Mouse (Mus musculus) ZHBTc4 (cell line): ENCODE data around the gene Slc44a2.
"Not testable (repeated sequence)": the region's sequence is repeated elsewhere in the genome, so short reads cannot be mapped to it uniquely, and the experiment has no call there.

Experiments
- DNase-seq: peaks from one replicate; pipeline ENCODE4 v3.0.0-alpha.2; 2011; ENCODE audit warnings: low read depth, low spot score

The Slc44a2 gene

GRCm38 (mm10) chr9:21320619-21321512 is at the start of gene Slc44a2:
Gene Slc44a2, plus strand, starts transcription at chr9:21320698.
- DNase-seq: peak; percentile 91

- no peak for DNase-seq
Measured at GRCm38 (mm10) chr9:21272391-21272790, 48.1 kb upstream of the Slc44a2 start.

DNA sequence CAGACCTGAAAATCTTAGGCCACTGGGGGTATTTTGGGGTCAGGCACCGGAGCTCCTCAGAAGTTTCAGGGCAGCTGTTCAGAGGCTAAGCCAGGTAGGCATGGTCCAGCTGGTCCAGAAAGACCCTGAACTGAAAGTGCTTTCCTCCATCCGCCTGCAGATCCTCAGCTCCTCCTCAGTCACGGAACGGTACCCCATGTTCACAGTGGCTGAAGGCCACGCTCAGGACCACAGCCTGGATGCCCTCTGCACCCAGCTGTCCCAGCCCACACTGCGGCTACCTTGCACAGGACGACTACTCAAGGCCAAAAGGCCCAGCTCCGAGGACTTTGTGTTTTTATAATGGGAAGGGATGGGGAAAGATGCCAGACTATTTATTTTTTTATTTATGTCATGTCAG is 47.4 kb upstream of the Slc44a2 start:
- DNase-seq: no peak

GRCm38 (mm10) chr9:21273520-21274228 is 46.8 kb upstream of the Slc44a2 start:
- no peak for DNase-seq

DNA sequence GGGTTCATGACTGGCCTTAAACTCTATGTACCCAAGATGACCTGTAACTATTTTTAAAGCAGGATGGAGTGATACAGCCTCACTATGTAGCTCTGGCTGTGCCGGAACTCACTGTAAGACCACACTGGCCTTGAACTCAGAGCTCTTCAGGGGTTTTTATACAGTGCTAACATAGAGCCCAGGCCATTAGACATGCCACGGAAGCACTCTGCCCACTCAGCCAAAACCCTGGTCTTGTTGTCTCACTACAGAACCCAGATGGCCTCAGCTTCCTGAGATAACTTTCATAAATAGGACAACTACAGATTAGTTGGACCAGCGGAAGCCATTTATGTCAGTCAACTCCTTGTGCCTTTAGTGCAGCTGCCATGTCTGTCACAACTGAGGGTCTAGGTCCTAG is 46.2 kb upstream of the Slc44a2 start:
- DNase-seq: no peak

GRCm38 (mm10) chr9:21275013-21275710 is 45.3 kb upstream of the Slc44a2 start:
- no peak for DNase-seq

GRCm38 (mm10) chr9:21275727-21276126 is 44.8 kb upstream of the Slc44a2 start:
- DNase-seq: no peak

GRCm38 (mm10) chr9:21276307-21276706 is 44.2 kb upstream of the Slc44a2 start:
- DNase-seq: no peak

- DNase-seq: no peak
Measured at GRCm38 (mm10) chr9:21277776-21278175, 42.7 kb upstream of the Slc44a2 start.

- DNase-seq: peak; percentile 74
Measured at GRCm38 (mm10) chr9:21283591-21283990, 36.9 kb upstream of the Slc44a2 start.

GRCm38 (mm10) chr9:21283994-21284393 is 36.5 kb upstream of the Slc44a2 start:
- DNase-seq: no peak

GRCm38 (mm10) chr9:21286753-21287152 is 33.7 kb upstream of the Slc44a2 start:
- DNase-seq: no peak

- DNase-seq: peak; percentile 99
Measured at GRCm38 (mm10) chr9:21287571-21288402, 32.7 kb upstream of the Slc44a2 start, which contains the start of gene Kri1. Gene Kri1, minus strand, starts transcription at chr9:21287969.

GRCm38 (mm10) chr9:21288404-21289336 is 31.8 kb upstream of the Slc44a2 start:
- DNase-seq: no peak

DNA sequence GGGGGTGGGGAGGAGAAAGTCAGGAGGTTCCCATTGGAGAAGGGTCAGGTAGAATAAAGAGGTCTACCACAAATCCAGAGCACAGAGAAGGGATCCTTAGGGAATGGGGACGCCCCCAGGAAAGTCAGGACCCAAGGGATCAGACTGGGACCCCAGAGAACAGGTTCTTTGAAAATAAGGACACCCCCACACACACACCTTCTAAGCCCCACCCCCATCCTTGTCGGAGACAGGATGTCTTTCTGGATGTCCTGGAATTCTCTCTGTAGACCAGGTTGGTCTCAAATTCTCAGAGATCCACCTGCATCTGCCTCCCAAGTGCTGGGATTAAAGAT is 31.2 kb upstream of the Slc44a2 start:
- no peak for DNase-seq

DNA sequence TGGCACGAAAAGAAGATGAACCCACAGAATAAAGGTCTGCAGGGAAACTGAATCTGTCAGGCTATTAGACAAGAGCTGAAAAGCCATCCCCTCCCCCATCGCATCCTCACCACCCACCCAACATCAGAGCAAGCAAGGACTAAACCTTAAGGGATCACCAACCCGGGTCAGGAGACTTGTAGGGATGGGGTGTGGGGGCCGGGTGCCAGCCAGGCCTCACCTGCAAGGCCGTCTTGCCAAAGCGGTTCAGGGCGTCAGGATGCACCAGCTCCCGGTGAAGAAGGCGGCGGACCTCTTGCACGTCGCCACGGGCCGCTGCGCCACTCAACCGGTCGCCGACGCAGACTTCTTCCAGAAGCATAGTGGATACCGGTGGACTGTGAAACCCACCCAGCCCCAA is 29.9 kb upstream of the Slc44a2 start:
- no peak for DNase-seq

DNA sequence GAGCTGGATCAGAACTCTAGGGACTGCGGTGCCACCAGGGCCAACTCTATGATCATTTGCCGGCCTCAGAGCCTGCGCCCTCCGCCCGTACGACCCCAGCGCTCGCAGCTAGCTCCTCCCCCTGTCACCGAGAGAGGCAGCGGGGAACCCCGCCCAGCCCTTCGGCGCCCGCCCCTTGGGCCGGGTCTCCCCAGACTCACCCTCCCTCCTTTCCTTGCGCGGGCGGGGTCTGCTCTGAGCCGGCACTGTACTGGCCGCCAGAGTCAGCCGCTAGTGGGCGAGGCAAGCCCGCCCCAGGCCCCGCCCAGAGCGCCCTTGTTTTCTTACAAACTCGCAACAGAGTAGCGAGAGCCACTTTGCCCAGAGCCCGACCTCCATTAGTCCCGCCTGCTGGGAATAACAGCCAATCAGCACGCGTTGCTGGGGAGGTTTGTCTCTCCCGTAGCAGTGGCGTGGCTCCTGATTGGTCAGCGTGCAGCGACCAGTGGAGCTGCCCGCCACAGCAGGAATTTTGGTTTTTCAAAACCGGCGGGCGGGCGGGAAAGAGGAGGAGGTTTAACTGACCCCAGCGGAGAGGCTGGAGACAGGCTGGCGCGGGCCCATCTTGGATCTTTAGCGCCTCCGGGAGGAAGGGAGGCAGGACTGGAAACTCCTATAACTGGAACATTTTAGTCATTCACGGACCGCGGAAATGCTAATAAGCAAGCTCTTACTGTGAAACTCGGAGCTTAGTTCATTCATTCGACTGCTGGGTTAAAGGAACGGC is 29.3 kb upstream of the Slc44a2 start, which contains the start of gene Cdkn2d:
Cdkn2d (minus strand) TSS at position 386 of the 766 bp plus-strand sequence.
- DNase-seq: peak; percentile 100

GRCm38 (mm10) chr9:21291868-21292267 is 28.6 kb upstream of the Slc44a2 start:
- not testable (repeated sequence) for DNase-seq

DNA sequence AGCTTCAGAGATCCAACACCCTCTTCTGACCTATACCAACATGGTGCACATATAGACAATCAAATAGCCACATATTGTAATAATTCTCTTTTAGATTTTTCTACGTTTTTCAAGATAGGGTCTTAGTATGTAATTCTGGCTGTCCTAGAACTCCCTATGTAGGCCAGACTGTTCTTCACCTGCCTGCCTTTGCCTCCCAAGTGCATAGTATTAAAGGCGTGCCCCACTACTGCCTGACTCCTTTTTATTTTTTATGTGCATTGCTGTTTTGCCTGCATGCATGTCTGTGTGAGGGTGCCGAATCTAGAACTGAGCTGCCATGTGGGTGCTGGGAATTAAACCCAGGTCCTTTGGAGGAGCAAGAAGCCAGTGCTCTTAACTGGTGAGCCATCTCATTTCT is 28.2 kb upstream of the Slc44a2 start:
- no peak for DNase-seq
